Mouse (Mus musculus) lung, postnatal 0 days (tissue): ENCODE results near the gene Gtf2ird1. TPM values are rescaled to one million over a fixed set of nuclear protein-coding genes. Genes with fewer than 3 reads are reported as not detected.

Source experiments
- ATAC-seq: fragments of 200-750 bp; cut with Nextera tagmentation; 2 replicates; pipeline ENCODE4 v1.8.0; 2017; ENCODE audit warnings: moderate library complexity
- DNase-seq: peaks from one replicate; pipeline ENCODE4 v3.0.0-alpha.2; 2016; ENCODE audit warnings: low spot score
- H3K27ac ChIP-seq: fragments of 300-500 bp; sonication (generic); 2 replicates; pipeline ENCODE4 v1.5.1; 2014; ENCODE audit warnings: antibody characterized with exemption, mild to moderate bottlenecking, low read length, mixed read lengths
- H3K27me3 ChIP-seq: fragments of 300-500 bp; sonication (generic); replicated peaks from 2 replicates; pipeline ENCODE4 v1.6.1; 2014; ENCODE audit warnings: low read length, mixed read lengths; ENCODE audit not compliant: insufficient read depth
- H3K36me3 ChIP-seq: fragments of 300-500 bp; sonication (generic); 2 replicates; pipeline ENCODE4 v1.6.1; 2014; ENCODE audit warnings: low read length, mixed read lengths; ENCODE audit not compliant: insufficient read depth
- H3K4me1 ChIP-seq: fragments of 300-500 bp; sonication (generic); 2 replicates; pipeline ENCODE4 v1.6.1; 2014; ENCODE audit warnings: antibody characterized with exemption, low read depth, low read length, mixed read lengths; ENCODE audit not compliant: insufficient read depth
- H3K4me2 ChIP-seq: fragments of 300-500 bp; sonication (generic); replicated peaks from 2 replicates; pipeline ENCODE4 v1.6.1; 2014; ENCODE audit warnings: low read depth, mild to moderate bottlenecking, low read length, moderate library complexity, mixed read lengths
- H3K4me3 ChIP-seq: fragments of 300-500 bp; sonication (generic); 2 replicates; pipeline ENCODE4 v1.5.1; 2014; ENCODE audit warnings: low read depth, low read length
- H3K9ac ChIP-seq: fragments of 300-500 bp; sonication (generic); replicated peaks from 2 replicates; pipeline ENCODE4 v1.6.1; 2014; ENCODE audit warnings: low read depth, mild to moderate bottlenecking
- H3K9me3 ChIP-seq: fragments of 300-500 bp; sonication (generic); 2 replicates; pipeline ENCODE4 v1.6.1; 2016; ENCODE audit warnings: low read length, mixed read lengths
- CTCF ChIP-seq: IDR thresholded peaks from 2 replicates; pipeline ENCODE4 v1.5.1; 2016; ENCODE audit warnings: antibody characterized with exemption, mild to moderate bottlenecking
- EP300 ChIP-seq: IDR thresholded peaks from 2 replicates; pipeline ENCODE4 v1.6.1; 2016; ENCODE audit warnings: antibody characterized with exemption, mild to moderate bottlenecking, control low read depth
- WGBS: fragments of 180-500 bp; shearing (Covaris S2); extraction: QIAGEN DNeasy Blood & Tissue Kit; methylation state at CpG from one replicate; pipeline ENCODE4 v1.1.7; 2014; 5-methylcytosine and 5-hydroxymethylcytosine counted together
- polyA plus RNA-seq: library from polyadenylated mRNA; unstranded; fragments of >200 nt; fragmentation: Nextera tagmentation; extraction: Ambion mirVana; gene quantifications from 2 replicates; pipeline ENCODE4 v1.2.1, GENCODE M21; 2015

Gene Gtf2ird1
- polyA plus RNA-seq, 1 experiment from 2014 or later: 36.1 TPM

DNA sequence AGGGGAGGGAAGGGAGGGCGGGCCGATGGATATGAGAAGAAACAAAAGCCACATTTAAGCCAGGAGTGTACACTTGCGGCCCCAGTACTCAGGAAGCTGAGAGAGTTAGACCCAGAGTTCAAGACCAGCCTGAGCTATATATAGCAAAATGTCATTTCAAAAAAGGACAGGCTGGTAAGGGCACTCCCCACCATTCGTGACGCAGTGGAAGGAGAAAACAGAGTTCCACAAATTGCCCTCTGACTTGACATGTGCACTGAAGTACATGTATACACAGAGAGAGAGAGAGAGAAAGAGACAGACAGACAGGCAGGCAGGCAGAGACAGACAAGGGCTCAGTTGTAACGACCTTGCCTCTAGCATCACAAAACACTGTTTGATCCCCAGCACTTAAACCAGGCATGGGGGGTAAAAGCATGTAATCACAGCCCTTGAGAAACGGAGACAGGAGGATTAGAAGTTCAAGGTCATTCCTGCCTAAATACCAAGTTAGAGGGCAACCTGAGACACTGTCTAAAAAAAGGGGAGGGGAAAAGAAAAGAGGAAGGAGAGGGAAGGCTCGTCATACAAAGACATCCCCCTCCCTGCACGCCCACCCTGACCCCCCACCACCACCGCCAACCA is 11.2 kb downstream of the Gtf2ird1 start:
- TF ChIP-seq EP300 (no peak), CTCF (no peak)
- H3K36me3 ChIP-seq: no peaks in the 10 kb centered on the region
- peak; percentile 27; the same call in 1 of the 2 replicates for ATAC-seq
- H3K4me1 ChIP-seq: peaks cover 9% of the 10 kb centered on the region
- H3K4me2 ChIP-seq: no peak overlapping the region
- no peaks in the 10 kb centered on the region for H3K9me3 ChIP-seq
- 16% methylated on average over 10 of the region's 10 CpGs for WGBS
- DNase-seq: peak; percentile 34
- 0 out of 2 replicates have a peak overlapping the region, but pooled peaks have one; percentile 14 for H3K27ac ChIP-seq
- no peak overlapping the region for H3K4me3 ChIP-seq
- H3K27me3 ChIP-seq: no peaks in the 10 kb centered on the region
- no peak overlapping the region for H3K9ac ChIP-seq

DNA sequence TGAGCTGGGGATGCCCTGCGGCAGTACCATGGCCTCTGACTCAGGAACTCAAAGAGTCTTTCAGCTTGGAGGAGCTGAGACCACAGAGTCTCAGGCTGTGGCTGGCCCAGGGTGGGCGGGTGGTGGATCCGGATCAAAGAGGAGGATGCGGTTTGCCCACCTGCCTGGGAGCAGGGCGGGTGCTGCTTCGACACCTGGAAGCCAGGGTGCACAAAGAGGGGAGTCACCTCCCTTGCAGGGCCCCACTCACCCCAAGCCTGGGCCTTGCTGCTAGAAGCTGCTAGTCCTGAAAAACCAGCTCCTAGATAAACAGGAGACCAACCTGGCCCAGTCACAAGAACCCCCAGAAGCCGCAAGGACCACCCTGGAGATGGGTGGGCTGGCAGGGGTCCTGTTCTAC is 12.0 kb downstream of the Gtf2ird1 start:
- H3K27ac ChIP-seq: peak overlapping the region; percentile 14; the same call in 1 of the 2 replicates
- H3K4me2 ChIP-seq: no peak overlapping the region
- peaks cover 10% of the 10 kb centered on the region for H3K4me1 ChIP-seq
- TF ChIP-seq EP300 (no peak), CTCF (no peak)
- no peak overlapping the region for H3K9ac ChIP-seq
- DNase-seq: peak; percentile 33
- no peak overlapping the region for H3K4me3 ChIP-seq
- no peaks in the 10 kb centered on the region for H3K9me3 ChIP-seq
- H3K27me3 ChIP-seq: no peaks in the 10 kb centered on the region
- no peak for ATAC-seq
- no peaks in the 10 kb centered on the region for H3K36me3 ChIP-seq
- WGBS: 68% methylated on average over 7 of the region's 7 CpGs

DNA sequence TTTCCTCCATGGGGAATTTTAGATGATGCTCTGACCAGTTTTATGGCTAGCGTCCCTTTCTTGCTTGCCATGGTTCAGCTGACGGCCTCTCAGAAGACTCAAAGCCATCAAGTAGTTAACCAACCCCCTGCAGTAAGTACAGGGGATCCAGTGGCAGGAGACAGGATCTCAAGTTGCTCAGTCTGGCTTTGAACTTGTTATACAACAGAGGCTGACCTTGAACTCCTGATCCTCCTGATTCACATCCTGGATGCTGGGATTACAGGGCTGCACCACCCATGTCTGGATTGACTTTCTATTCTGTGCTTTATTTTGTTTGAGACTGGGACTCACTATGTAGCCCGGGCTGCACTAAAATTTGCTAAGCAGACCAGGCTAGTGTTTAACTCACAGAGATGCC is 14.4 kb downstream of the Gtf2ird1 start:
- ATAC-seq (no peak), DNase-seq (no peak)
- H3K27ac ChIP-seq: no peak overlapping the region
- no peak overlapping the region for H3K9ac ChIP-seq
- H3K4me2 ChIP-seq: no peak overlapping the region
- TF ChIP-seq EP300 (no peak), CTCF (no peak)
- H3K4me1 ChIP-seq: peaks cover 17% of the 10 kb centered on the region
- H3K36me3 ChIP-seq: no peaks in the 10 kb centered on the region
- no peak overlapping the region for H3K4me3 ChIP-seq
- WGBS: 89% methylated on average over 3 of the region's 3 CpGs
- H3K9me3 ChIP-seq: no peaks in the 10 kb centered on the region
- no peaks in the 10 kb centered on the region for H3K27me3 ChIP-seq

DNA sequence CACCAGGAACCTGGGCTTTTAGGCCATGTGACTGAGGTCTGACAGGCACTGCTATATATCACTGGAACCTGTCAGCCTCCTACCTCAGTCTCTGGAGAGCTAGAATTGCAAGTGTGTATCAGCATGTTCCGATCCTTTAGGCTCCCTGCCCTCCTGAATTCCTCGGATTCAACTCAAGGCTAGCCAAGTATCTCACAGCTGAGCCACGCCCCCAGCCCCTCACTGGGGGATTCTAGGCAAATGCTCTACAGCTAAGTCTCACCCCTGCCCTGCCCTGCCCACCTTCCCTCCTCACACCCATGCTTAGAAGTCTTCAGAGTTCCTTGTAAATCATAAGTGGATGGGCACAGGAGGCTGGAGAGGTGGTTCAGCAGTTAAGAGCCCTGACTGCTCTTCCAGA is 15.4 kb downstream of the Gtf2ird1 start:
- WGBS: 66% methylated on average over 3 of the region's 3 CpGs

DNA sequence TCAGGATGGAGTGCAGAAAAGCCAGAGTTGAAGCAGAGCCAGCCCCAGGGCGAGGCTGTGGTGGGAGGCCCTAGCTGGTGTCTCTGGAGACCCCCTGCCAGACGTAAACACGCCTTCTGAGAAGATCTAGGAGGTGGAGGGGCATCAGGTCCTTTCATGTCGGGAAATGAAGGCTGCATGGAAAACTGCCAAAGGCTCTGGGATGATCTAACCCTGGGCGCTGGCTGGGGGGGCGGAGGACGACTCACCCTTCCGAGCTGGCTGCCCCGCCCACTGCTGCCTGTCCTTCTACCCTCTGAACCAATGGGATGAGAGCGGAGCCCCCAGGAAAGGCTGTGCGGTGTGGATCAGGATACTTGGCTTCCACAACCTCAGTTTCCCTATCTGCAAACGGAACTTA is 16.4 kb downstream of the Gtf2ird1 start:
- H3K27ac ChIP-seq: peak overlapping the region; percentile 32; the same call in 1 of the 2 replicates
- no peak overlapping the region for H3K4me3 ChIP-seq
- H3K27me3 ChIP-seq: no peaks in the 10 kb centered on the region
- no peak overlapping the region for H3K4me2 ChIP-seq
- H3K4me1 ChIP-seq: peaks cover 12% of the 10 kb centered on the region
- no peaks in the 10 kb centered on the region for H3K9me3 ChIP-seq
- TF ChIP-seq EP300: no peak
- TF ChIP-seq CTCF: no peak
- no peaks in the 10 kb centered on the region for H3K36me3 ChIP-seq
- DNase-seq: peak; percentile 72
- no peak overlapping the region for H3K9ac ChIP-seq
- ATAC-seq: peak; percentile 77
- WGBS: 45% methylated on average over 12 of the region's 12 CpGs

More for the DNA sequence above, 15.4 kb downstream of the Gtf2ird1 start:
- H3K9ac ChIP-seq: no peak overlapping the region
- no peak overlapping the region for H3K27ac ChIP-seq
- H3K4me1 ChIP-seq: peaks cover 15% of the 10 kb centered on the region
- no peak overlapping the region for H3K4me3 ChIP-seq
- no peak for TF ChIP-seq EP300
- no peaks in the 10 kb centered on the region for H3K27me3 ChIP-seq
- ATAC-seq: no peak
- no peaks in the 10 kb centered on the region for H3K36me3 ChIP-seq
- H3K4me2 ChIP-seq: no peak overlapping the region
- DNase-seq: no peak
- no peaks in the 10 kb centered on the region for H3K9me3 ChIP-seq

DNA sequence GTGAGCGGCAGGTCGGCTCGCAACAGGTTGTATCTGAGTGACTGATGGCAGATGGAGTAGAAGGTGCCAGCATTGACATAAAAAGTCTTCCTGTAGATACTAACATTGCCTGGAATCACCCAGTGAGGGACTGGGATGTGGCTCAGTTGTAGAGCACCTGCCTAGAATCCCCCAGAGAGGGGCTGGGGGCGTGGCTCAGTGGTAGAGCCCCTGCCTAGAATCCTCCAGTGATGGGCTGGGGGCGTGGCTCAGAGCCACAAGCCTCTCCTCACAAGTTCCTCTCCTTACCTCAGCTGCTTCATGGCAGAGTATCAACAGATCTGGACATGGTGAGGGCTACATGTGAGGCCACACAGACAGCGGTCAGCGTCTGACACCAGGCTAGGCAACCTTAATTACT is 17.0 kb downstream of the Gtf2ird1 start:
- Histone ChIP-seq H3K27ac (peak overlapping the region; percentile 20; the same call in 1 of the 2 replicates), H3K4me3 (no peak overlapping the region), H3K4me1 (peaks cover 12% of the 10 kb centered on the region), H3K4me2 (no peak overlapping the region), H3K9ac (no peak overlapping the region), H3K9me3 (no peaks in the 10 kb centered on the region), H3K27me3 (no peaks in the 10 kb centered on the region), H3K36me3 (no peaks in the 10 kb centered on the region)
- no peak for DNase-seq
- no peak for TF ChIP-seq EP300
- no peak for TF ChIP-seq CTCF
- 87% methylated on average over 7 of the region's 7 CpGs for WGBS
- no peak for ATAC-seq
